Mouse (Mus musculus): ENCODE data around the gene Cuedc1.
"Not testable (repeated sequence)": the region's sequence is repeated elsewhere in the genome, so short reads cannot be mapped to it uniquely, and the experiment has no call there.

The Cuedc1 gene

GRCm38 (mm10) chr11:88203712-88204532, 106.1 kb downstream of the Cuedc1 start, which contains the start of gene Mrps23:
TSS of gene Mrps23 (plus strand) at chr11:88204388.
- peak; percentile 91 for DNase-seq (ENCODE audit: low spot score)

DNA sequence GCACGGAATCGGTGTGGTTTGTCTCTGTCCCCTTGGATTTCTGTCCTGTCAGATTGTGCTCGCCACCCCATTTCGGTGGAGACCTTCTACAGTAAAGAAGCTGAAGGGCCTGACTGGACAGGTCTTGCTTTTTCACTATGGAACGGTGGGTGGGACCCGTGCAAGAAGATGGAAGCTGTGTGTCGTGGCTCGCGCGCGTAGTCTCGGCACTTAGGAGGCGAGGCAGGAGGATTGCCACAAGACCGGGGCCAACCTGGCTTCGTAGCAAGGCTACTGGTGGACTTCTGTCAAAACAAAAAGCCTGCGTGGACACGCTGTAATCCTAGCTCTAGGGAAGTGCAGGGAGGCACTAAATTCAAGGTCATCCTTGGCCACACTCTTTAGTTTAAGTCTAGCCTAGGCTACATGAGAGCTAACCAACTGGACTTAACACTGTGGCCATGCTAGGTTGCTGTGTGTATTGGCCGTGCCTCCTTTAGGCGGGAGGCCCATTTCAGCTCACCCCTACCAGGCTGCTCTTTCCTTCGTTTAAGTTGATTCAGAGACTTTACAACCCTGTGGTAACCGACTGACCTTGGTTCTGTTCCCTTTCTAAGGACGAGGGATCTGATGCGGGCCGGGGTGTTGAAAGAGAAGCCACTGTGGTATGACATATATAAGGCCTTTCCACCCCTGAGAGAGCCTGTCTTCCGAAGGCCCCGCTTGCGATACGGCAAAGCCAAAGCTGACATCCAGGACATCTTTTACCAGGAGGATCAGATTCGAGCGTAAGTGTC, 106.9 kb downstream of the Cuedc1 start:
- no peak for DNase-seq (ENCODE audit: low spot score)

DNA sequence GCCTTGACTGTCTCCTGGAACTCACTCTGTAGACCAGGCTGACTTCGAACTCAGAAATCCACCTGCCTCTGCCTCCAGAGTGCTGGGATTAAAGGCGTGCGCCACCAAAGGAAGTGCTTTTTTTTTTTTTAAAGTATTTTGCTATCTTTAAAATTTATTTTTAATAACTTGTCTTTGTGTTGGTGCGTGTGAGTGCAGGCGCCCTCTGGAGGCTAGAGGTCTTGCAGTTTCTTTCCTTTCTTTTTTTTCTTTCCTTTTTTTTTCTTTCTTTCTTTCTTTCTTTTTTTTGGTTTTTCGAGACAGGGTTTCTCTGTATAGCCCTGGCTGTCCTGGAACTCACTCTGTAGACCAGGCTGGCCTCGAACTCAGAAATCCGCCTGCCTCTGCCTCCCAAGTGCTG, 108.7 kb downstream of the Cuedc1 start:
- not testable (repeated sequence) for DNase-seq (ENCODE audit: low spot score)

GRCm38 (mm10) chr11:88207697-88208096, 109.8 kb downstream of the Cuedc1 start:
- DNase-seq (ENCODE audit: low spot score): no peak

- DNase-seq (ENCODE audit: low spot score): no peak
These were observed 114.1 kb downstream of the Cuedc1 start for GRCm38 (mm10) chr11:88211824-88212582.

- no peak for DNase-seq (ENCODE audit: low spot score)
These were observed 115.9 kb downstream of the Cuedc1 start for GRCm38 (mm10) chr11:88213757-88214156.

DNA sequence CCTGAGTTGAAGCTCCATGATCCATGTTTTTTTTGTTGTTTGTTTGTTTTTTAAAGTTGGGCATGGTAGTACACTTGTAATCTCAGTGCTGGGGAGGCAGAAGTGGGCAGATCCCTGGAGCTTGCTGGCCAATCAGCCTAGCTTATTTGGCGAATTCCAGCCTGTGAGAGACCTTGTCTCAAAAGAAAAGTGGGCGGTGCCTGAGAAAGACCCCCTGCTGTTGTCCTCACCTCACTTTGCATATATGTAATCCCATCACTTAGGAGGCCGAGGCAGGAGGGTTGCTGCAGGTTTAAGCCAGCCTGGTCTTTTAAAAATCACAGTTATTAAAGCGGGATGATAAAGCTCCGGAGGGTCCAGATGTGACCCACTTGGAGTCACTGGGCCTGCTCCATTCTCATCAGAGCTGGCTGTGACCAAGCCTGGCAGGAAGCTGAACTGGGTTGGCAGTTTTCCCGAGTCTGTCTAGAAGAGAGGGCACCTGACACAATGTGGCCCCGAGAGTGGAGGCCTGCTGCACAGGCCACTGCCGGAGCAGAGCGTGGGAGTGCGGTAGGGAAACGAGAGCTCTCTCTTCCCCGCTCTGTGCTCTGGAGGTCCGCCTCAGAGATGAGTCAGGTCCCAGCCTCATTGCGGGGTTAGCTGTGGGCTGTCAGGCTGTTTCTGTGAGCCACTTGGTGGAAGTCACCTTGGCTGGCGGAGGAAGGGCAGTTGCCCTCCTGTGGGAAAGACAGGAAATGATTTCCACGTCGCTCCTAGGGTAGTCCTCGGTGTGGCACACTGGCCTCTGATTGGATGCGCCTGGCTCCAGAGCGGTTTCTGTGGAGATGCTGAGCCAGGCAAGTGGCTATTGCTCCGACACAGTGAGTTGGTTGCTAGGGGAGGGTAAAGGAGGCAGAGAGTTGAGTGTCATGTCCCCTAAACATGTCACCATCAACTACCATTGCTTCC, 117.3 kb downstream of the Cuedc1 start:
- peak; percentile 65 for DNase-seq (ENCODE audit: low spot score)

- DNase-seq (ENCODE audit: low spot score): peak; percentile 78
These were observed 118.4 kb downstream of the Cuedc1 start for GRCm38 (mm10) chr11:88216231-88216685.

DNA sequence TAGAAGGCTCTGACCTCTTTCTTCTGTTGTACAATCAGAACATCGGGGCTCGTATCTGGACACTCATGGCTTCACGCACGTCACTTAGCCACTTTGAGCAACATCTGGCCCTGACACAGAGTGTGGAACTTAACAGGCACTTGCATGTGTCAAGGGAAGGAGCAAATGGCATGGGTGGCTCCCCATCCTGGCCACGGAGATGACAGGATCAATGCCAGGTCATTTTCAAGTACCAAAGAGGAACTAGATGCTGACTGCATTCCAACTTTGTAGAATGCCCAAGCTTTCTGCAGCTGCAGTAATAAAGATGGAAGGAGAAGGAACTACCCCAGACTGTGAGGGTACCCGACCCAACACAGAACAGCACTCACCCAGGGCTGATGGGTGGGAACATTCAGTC, 120.3 kb downstream of the Cuedc1 start:
- DNase-seq (ENCODE audit: low spot score): no peak

GRCm38 (mm10) chr11:88218586-88218985, 120.7 kb downstream of the Cuedc1 start:
- DNase-seq (ENCODE audit: low spot score): no peak

- DNase-seq (ENCODE audit: low spot score): no peak
These were observed 124.1 kb downstream of the Cuedc1 start for GRCm38 (mm10) chr11:88221929-88222475.

- no peak for DNase-seq (ENCODE audit: low spot score)
These were observed 129.4 kb downstream of the Cuedc1 start for GRCm38 (mm10) chr11:88227001-88227957.

GRCm38 (mm10) chr11:88231213-88231790, 133.4 kb downstream of the Cuedc1 start:
- DNase-seq (ENCODE audit: low spot score): no peak

DNA sequence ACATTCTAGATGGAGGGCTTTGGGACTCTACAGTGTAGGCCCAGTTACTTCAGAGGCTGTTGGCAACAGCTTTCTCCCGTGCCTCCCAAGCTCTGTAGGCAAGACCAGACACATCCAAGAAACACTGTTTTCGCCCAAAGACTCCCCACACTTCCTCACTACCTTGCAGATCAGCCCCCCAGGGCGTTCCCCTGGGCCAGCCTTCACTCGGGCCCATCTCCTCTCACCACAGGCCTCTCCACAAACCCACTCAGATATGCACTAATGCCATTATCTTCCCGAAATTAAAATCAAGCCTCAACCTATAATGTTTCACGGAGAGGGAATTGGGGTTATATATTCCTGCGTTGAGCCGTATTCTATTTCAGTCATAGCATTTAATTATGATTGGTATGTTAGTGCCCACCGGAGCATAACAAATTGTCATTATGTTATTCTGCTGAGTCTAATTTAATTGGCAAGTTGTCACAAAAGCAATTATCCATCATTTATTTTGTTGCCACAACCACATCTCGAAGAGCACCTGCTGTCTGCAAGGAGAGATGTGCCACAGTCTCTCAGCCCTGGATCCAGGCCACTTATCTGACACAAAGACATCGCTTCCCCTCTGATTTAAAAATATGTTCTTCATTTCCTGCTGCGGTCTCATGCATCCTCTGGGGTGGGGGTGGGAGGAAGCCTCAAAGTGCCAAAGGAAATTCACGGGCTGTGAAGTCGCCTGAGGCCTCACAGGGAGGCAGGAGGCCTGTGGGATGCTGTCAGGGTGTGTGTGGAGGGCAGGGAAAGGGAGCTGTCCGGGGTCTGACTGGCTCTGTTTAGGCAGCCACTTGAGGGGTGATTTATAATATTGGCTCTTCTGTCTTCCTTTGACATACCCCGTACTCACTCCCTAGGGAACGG, 135.9 kb downstream of the Cuedc1 start:
- no peak for DNase-seq (ENCODE audit: low spot score)

DNA sequence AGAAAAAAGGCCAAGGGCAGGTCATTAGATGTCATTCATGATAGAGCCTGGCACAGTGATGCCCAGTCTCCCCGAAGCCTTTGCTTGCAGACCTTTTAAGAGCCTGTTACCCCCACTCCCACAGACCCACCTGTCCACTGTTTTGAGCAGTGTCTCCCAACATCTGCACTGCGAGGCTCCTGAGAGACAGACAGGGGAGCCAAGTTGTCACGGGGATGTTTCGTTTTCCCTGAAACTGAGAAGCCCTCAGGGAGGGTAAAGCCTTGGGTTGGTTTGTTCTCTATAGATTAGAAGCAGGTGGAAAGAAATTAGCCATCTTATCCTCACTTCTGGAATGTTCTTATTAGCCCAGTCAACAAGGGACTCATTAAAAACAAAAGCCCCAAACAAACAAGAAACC, 136.9 kb downstream of the Cuedc1 start:
- no peak for DNase-seq (ENCODE audit: low spot score)

GRCm38 (mm10) chr11:88235221-88236203, 137.7 kb downstream of the Cuedc1 start:
- peak; percentile 26 for DNase-seq (ENCODE audit: low spot score)

DNA sequence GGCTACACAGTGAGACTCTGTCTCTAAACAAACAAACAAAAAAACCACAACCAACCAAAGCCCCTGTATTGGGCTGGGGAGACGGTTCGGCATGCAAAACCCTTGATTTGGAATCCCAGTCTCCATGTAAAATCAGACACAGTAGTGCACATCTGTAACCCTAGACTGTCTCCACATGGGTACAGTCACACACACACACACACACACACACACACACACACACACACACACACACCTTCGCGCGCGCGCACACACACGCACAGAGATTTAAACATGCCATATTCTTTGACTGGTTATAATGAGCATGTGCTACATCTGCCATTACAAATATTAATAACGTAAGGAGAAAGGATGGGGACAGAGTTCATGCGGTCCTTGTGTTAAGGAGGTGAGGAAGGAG, 142.4 kb downstream of the Cuedc1 start:
- DNase-seq (ENCODE audit: low spot score): no peak

All from layer of hippocampus, adult 11-12 months (tissue).